Mouse (Mus musculus) heart, embryonic 14.5 days (tissue): Measurements from ENCODE around the gene Rnf5. TPM values are rescaled to one million over a fixed set of nuclear protein-coding genes. Genes with fewer than 3 reads are reported as not detected.

Experiments
- ATAC-seq: fragments of 200-750 bp; cut with Nextera tagmentation; 2 replicates; pipeline ENCODE4 v1.8.0; 2017; ENCODE audit warnings: low read depth, moderate TSS enrichment; ENCODE audit not compliant: insufficient number of reproducible peaks, insufficient read depth, low FRiP score
- H3K27ac ChIP-seq, 2 experiments: fragments of 200-500 bp in 1 of 2; fragments of 300-500 bp in 1 of 2; sonication (generic) in 1 of 2; replicated peaks in 1 of 2; 2 replicates each; pipeline ENCODE4 v1.5.1; 2012 to 2014; ENCODE audit warnings: low read depth in 2 of 2, low read length in 2 of 2, control low read depth in 1 of 2, mild to moderate bottlenecking in 1 of 2, mixed read lengths in 1 of 2; ENCODE audit not compliant: control insufficient read depth in 1 of 2, insufficient read depth in 1 of 2
- H3K27me3 ChIP-seq: fragments of 300-500 bp; sonication (generic); 2 replicates; pipeline ENCODE4 v1.6.1; 2014; ENCODE audit warnings: mild to moderate bottlenecking, low read length, control low read depth; ENCODE audit not compliant: control insufficient read depth, insufficient read depth
- H3K36me3 ChIP-seq: fragments of 300-500 bp; sonication (generic); 2 replicates; pipeline ENCODE4 v1.6.1; 2014; ENCODE audit warnings: mild to moderate bottlenecking, control low read depth, low read length, mixed read lengths; ENCODE audit not compliant: control insufficient read depth, insufficient read depth
- H3K4me1 ChIP-seq, 2 experiments: fragments of 200-500 bp in 1 of 2; fragments of 300-500 bp in 1 of 2; sonication (generic) in 1 of 2; 2 replicates each; pipeline ENCODE4 v1.6.1; 2012 to 2014; ENCODE audit warnings: low read length in 2 of 2, control low read depth in 1 of 2, mixed read lengths in 1 of 2; ENCODE audit not compliant: control insufficient read depth in 2 of 2, insufficient read depth in 2 of 2
- H3K4me2 ChIP-seq: fragments of 300-500 bp; sonication (generic); 2 replicates; pipeline ENCODE4 v1.6.1; 2014; ENCODE audit warnings: mild to moderate bottlenecking, low read length
- H3K4me3 ChIP-seq, 2 experiments: fragments of 200-500 bp in 1 of 2; fragments of 300-500 bp in 1 of 2; sonication (generic) in 1 of 2; 2 replicates each; pipeline ENCODE4 v1.5.1; 2012 to 2014; ENCODE audit warnings: low read length in 2 of 2, mild to moderate bottlenecking in 2 of 2, control low read depth in 1 of 2, low read depth in 1 of 2, moderate library complexity in 1 of 2; ENCODE audit not compliant: control insufficient read depth in 1 of 2, insufficient read depth in 1 of 2
- H3K9ac ChIP-seq: fragments of 300-500 bp; sonication (generic); 2 replicates; pipeline ENCODE4 v1.6.1; 2014; ENCODE audit warnings: mild to moderate bottlenecking, low read length
- H3K9me3 ChIP-seq: fragments of 300-500 bp; sonication (generic); 2 replicates; pipeline ENCODE4 v1.6.1; 2016; ENCODE audit warnings: low read length, control low read depth; ENCODE audit not compliant: control insufficient read depth
- WGBS: fragments of 180-500 bp; shearing (Covaris S2); extraction: QIAGEN DNeasy Blood & Tissue Kit; methylation state at CpG from one replicate; pipeline ENCODE4 v1.1.7; 2014; 5-methylcytosine and 5-hydroxymethylcytosine counted together
- polyA plus RNA-seq: library from polyadenylated mRNA; unstranded; fragments of >200 nt; fragmentation: Nextera tagmentation; extraction: Ambion mirVana; gene quantifications from 2 replicates; pipeline ENCODE4 v1.2.1, GENCODE M21; 2014

Rnf5 gene
- polyA plus RNA-seq, 1 experiment from 2014 or later = 87.0 TPM

- H3K4me1 ChIP-seq = no peaks in the 10 kb centered on the region
- H3K27ac ChIP-seq = no peak overlapping the region
- H3K9ac ChIP-seq = no peak overlapping the region
- no peaks in the 10 kb centered on the region for H3K27me3 ChIP-seq
- WGBS = 60% methylated on average over 5 of the region's 5 CpGs
- H3K4me3 ChIP-seq = no peak overlapping the region
- H3K36me3 ChIP-seq = no peaks in the 10 kb centered on the region; the same call in none of the 2 replicates
- no peak for ATAC-seq
- H3K9me3 ChIP-seq = 0 out of 2 replicates have a peak, but pooled peaks cover 5% of the 10 kb centered on the region
- no peak overlapping the region for H3K4me2 ChIP-seq
Observed at GRCm38 (mm10) chr17:34576577-34576976, 26.9 kb downstream of the Rnf5 start.

- Histone ChIP-seq H3K27me3 (no peaks in the 10 kb centered on the region), H3K27ac (no peak overlapping the region), H3K9ac (no peak overlapping the region), H3K4me2 (no peak overlapping the region), H3K9me3 (0 out of 2 replicates have a peak, but pooled peaks cover 5% of the 10 kb centered on the region), H3K36me3 (peaks cover 2% of the 10 kb centered on the region), H3K4me1 (no peaks in the 10 kb centered on the region), H3K4me3 (no peak overlapping the region)
- no peak for ATAC-seq
- WGBS = 21% methylated on average over 15 of the region's 15 CpGs
Observed at GRCm38 (mm10) chr17:34572361-34572760, 31.1 kb downstream of the Rnf5 start.

- H3K36me3 ChIP-seq = peaks cover 2% of the 10 kb centered on the region
- no peak overlapping the region for H3K9ac ChIP-seq
- H3K27ac ChIP-seq = no peak overlapping the region
- H3K9me3 ChIP-seq = 0 out of 2 replicates have a peak, but pooled peaks cover 5% of the 10 kb centered on the region
- ATAC-seq = no peak
- H3K4me2 ChIP-seq = no peak overlapping the region
- H3K4me3 ChIP-seq = no peak overlapping the region
- no peaks in the 10 kb centered on the region for H3K27me3 ChIP-seq
- no peaks in the 10 kb centered on the region for H3K4me1 ChIP-seq
- 13% methylated on average over 5 of the region's 5 CpGs for WGBS
Observed at GRCm38 (mm10) chr17:34571875-34572274, 31.6 kb downstream of the Rnf5 start.

GRCm38 (mm10) chr17:34569919-34570318 is 33.6 kb downstream of the Rnf5 start:
- no peak for ATAC-seq
- Histone ChIP-seq H3K27me3 (no peaks in the 10 kb centered on the region), H3K36me3 (peaks cover 2% of the 10 kb centered on the region; the same call in 1 of the 2 replicates), H3K4me2 (no peak overlapping the region), H3K4me3 (no peak overlapping the region), H3K4me1 (0 out of 4 replicates have a peak, but pooled peaks cover 0 to 3% of the 10 kb centered on the region in 2 experiments), H3K9me3 (0 out of 2 replicates have a peak, but pooled peaks cover 5% of the 10 kb centered on the region), H3K27ac (no peak overlapping the region), H3K9ac (no peak overlapping the region)
- WGBS = 67% methylated on average over 4 of the region's 4 CpGs

- no peak overlapping the region for H3K4me3 ChIP-seq
- ATAC-seq = no peak
- H3K27me3 ChIP-seq = no peaks in the 10 kb centered on the region
- H3K9me3 ChIP-seq = 0 out of 2 replicates have a peak, but pooled peaks cover 5% of the 10 kb centered on the region
- no peak overlapping the region for H3K4me2 ChIP-seq
- H3K27ac ChIP-seq = no peak overlapping the region
- 0 out of 2 replicates have a peak, but pooled peaks cover 2% of the 10 kb centered on the region for H3K36me3 ChIP-seq
- WGBS = 82% methylated on average over 13 of the region's 13 CpGs
- peaks cover 8 to 11% of the 10 kb centered on the region in 2 experiments for H3K4me1 ChIP-seq
- H3K9ac ChIP-seq = no peak overlapping the region
Observed at GRCm38 (mm10) chr17:34568421-34568820, 35.1 kb downstream of the Rnf5 start.

- Histone ChIP-seq H3K4me2 (no peak overlapping the region), H3K9ac (no peak overlapping the region), H3K4me3 (no peak overlapping the region), H3K4me1 (peaks cover 8 to 11% of the 10 kb centered on the region in 2 experiments), H3K27me3 (no peaks in the 10 kb centered on the region), H3K9me3 (0 out of 2 replicates have a peak, but pooled peaks cover 5% of the 10 kb centered on the region), H3K27ac (no peak overlapping the region), H3K36me3 (0 out of 2 replicates have a peak, but pooled peaks cover 2% of the 10 kb centered on the region)
- WGBS = 54% methylated on average over 9 of the region's 9 CpGs
- ATAC-seq = no peak
Observed at GRCm38 (mm10) chr17:34567311-34567710, 36.2 kb downstream of the Rnf5 start.

GRCm38 (mm10) chr17:34564796-34565195 is 38.7 kb downstream of the Rnf5 start:
- peak overlapping the region; percentile 55 for H3K4me2 ChIP-seq
- peak overlapping the region; percentile 52 to 82 for H3K27ac ChIP-seq
- H3K36me3 ChIP-seq = 0 out of 2 replicates have a peak, but pooled peaks cover under 1% of the 10 kb centered on the region
- H3K4me3 ChIP-seq = peak overlapping the region; percentile 18 to 28
- no peaks in the 10 kb centered on the region for H3K27me3 ChIP-seq
- peaks cover 8 to 11% of the 10 kb centered on the region in 2 experiments for H3K4me1 ChIP-seq
- 29% methylated on average over 3 of the region's 3 CpGs for WGBS
- H3K9ac ChIP-seq = peak overlapping the region; percentile 66
- H3K9me3 ChIP-seq = 0 out of 2 replicates have a peak, but pooled peaks cover 2% of the 10 kb centered on the region
- peak; percentile 70 for ATAC-seq

- peak within 1 kb of the TSS; percentile 52 to 82 for H3K27ac ChIP-seq
- peak; percentile 74 for ATAC-seq
- no peaks in the 10 kb centered on the region for H3K27me3 ChIP-seq
- peaks cover 8 to 11% of the 10 kb centered on the region in 2 experiments for H3K4me1 ChIP-seq
- peak within 1 kb of the TSS; percentile 66 for H3K9ac ChIP-seq
- H3K9me3 ChIP-seq = 0 out of 2 replicates have a peak, but pooled peaks cover 2% of the 10 kb centered on the region
- 10% methylated on average over 6 of the region's 6 CpGs for WGBS
- no peaks in the 10 kb centered on the region for H3K36me3 ChIP-seq
- peak within 1 kb of the TSS; percentile 55 for H3K4me2 ChIP-seq
- peak within 1 kb of the TSS; percentile 18 to 28 for H3K4me3 ChIP-seq
Observed at GRCm38 (mm10) chr17:34564003-34564421, 39.5 kb downstream of the Rnf5 start, which contains the start of gene Notch4. Gene Notch4, plus strand, starts transcription at chr17:34564268.
